Mouse (Mus musculus) limb, embryonic 15.5 days (tissue): ENCODE results near the gene Nsdhl. TPM values are rescaled to one million over a fixed set of nuclear protein-coding genes. Genes with fewer than 3 reads are reported as not detected.

Source experiments
- ATAC-seq: fragments of 200-750 bp; cut with Nextera tagmentation; 2 replicates; pipeline ENCODE4 v1.8.0; 2017; ENCODE audit warnings: low read depth, moderate TSS enrichment; ENCODE audit not compliant: insufficient number of reproducible peaks, low FRiP score, low TSS enrichment
- H3K27ac ChIP-seq: fragments of 300-500 bp; sonication (generic); 2 replicates; pipeline ENCODE4 v1.5.1; 2015; ENCODE audit warnings: moderate library complexity, mild to moderate bottlenecking, inconsistent platforms
- H3K27me3 ChIP-seq: fragments of 300-500 bp; sonication (generic); 2 replicates; pipeline ENCODE4 v1.6.1; 2015; ENCODE audit warnings: inconsistent platforms
- H3K36me3 ChIP-seq: fragments of 300-500 bp; sonication (generic); 2 replicates; pipeline ENCODE4 v1.6.1; 2015; ENCODE audit warnings: inconsistent platforms
- H3K4me1 ChIP-seq: fragments of 300-500 bp; sonication (generic); 2 replicates; pipeline ENCODE4 v1.6.1; 2015; ENCODE audit warnings: inconsistent platforms
- H3K4me2 ChIP-seq: fragments of 300-500 bp; sonication (generic); 2 replicates; pipeline ENCODE4 v1.6.1; 2015; ENCODE audit warnings: mild to moderate bottlenecking, inconsistent platforms
- H3K4me3 ChIP-seq: fragments of 300-500 bp; sonication (generic); 2 replicates; pipeline ENCODE4 v1.5.1; 2015; ENCODE audit warnings: mild to moderate bottlenecking, inconsistent platforms
- H3K9ac ChIP-seq: fragments of 300-500 bp; sonication (generic); 2 replicates; pipeline ENCODE4 v1.6.1; 2015; ENCODE audit warnings: inconsistent platforms
- H3K9me3 ChIP-seq: fragments of 300-500 bp; sonication (generic); 2 replicates; pipeline ENCODE4 v1.6.1; 2016; ENCODE audit warnings: inconsistent platforms
- WGBS: fragments of 180-500 bp; shearing (Covaris S2); methylation state at CpG from one replicate; pipeline ENCODE4 v1.1.7; 2015; 5-methylcytosine and 5-hydroxymethylcytosine counted together
- polyA plus RNA-seq: library from polyadenylated mRNA; unstranded; fragments of >200 nt; fragmentation: Nextera tagmentation; extraction: Ambion mirVana; gene quantifications from 2 replicates; pipeline ENCODE4 v1.2.1, GENCODE M21; 2015

Nsdhl gene
- polyA plus RNA-seq, 1 experiment from 2014 or later = 21.4 TPM

GRCm38 (mm10) chrX:72961511-72961910 lies 43.2 kb downstream of the Nsdhl start:
- Histone ChIP-seq H3K4me1 (no peaks in the 10 kb centered on the region), H3K27ac (no peak overlapping the region), H3K36me3 (peaks cover 2% of the 10 kb centered on the region; the same call in 1 of the 2 replicates), H3K9me3 (no peaks in the 10 kb centered on the region), H3K4me3 (no peak overlapping the region), H3K4me2 (no peak overlapping the region), H3K27me3 (no peaks in the 10 kb centered on the region), H3K9ac (no peak overlapping the region)
- no peak for ATAC-seq
- WGBS = 67% methylated on average over 3 of the region's 3 CpGs

DNA sequence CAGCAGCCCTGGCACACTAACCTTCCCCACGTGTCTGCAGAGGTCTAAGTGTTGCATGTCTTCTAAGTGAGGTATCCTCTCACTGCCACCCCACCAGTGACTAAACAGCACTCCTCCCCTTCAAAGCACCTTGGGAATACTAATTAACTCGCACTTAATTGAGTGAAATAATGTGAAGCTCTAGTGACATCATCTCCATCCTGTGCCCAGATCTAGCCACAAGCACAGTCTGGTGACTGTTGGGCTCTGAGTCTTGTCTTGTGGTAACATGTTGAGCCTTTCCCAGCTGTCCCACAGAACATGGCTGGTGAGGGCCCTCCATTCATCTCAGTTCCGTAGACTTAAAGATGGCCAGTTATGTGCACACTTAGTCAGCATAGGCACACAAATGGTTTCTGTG lies 44.4 kb downstream of the Nsdhl start:
- no peak for ATAC-seq
- Histone ChIP-seq H3K9me3 (no peaks in the 10 kb centered on the region), H3K4me3 (no peak overlapping the region), H3K27me3 (no peaks in the 10 kb centered on the region; the same call in 1 of the 2 replicates), H3K4me1 (no peaks in the 10 kb centered on the region), H3K9ac (no peak overlapping the region), H3K4me2 (no peak overlapping the region), H3K36me3 (no peaks in the 10 kb centered on the region; the same call in 1 of the 2 replicates), H3K27ac (no peak overlapping the region)
- 70% methylated on average over 3 of the region's 3 CpGs for WGBS

DNA sequence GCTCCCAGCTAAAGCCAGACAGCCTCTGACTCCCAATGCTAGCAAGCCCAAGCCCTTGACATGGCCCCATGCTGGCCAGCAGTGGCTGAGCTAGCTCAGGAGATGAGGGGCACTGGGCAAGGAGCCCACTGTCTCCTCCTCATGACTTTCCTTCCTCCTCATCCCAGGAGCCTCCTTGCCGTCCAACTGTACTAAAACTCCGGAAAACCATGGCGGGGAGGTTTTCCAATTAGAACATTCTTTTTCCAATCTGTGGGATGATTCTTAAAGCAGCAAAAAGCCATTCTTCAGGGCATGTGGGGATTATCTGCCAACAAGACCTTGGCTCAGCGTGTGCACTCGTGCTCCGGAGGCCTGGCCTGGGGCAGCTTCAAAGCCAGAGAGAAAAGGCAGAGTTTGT lies 64.5 kb downstream of the Nsdhl start:
- Histone ChIP-seq H3K36me3 (no peaks in the 10 kb centered on the region), H3K27ac (peak overlapping the region; percentile 43), H3K9me3 (no peaks in the 10 kb centered on the region), H3K4me2 (no peak overlapping the region), H3K4me1 (peaks cover 7% of the 10 kb centered on the region; the same call in 1 of the 2 replicates), H3K4me3 (no peak overlapping the region), H3K9ac (no peak overlapping the region), H3K27me3 (no peaks in the 10 kb centered on the region)
- 69% methylated on average over 6 of the region's 6 CpGs for WGBS
- no peak for ATAC-seq

DNA sequence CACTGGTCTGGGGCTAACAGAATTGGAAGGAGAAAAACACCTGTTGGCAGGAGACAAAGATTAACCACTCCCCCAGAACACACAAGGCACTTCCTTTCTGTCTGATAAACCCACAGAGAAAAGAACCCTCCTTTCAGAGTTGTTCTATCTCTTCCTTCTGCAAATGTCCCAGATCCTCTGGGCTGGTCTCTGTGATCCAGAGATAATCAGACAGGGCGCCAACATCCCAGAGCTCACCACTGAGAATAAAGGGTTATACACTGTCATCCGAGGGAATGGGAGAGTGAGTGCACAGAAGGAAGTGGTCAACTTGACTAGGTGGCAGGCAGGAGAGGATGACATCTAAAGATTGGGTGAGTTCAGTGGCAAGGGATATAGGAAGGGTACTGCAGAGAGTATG lies 67.2 kb downstream of the Nsdhl start:
- H3K27ac ChIP-seq = no peak overlapping the region
- no peaks in the 10 kb centered on the region for H3K9me3 ChIP-seq
- no peak overlapping the region for H3K9ac ChIP-seq
- peaks cover 7% of the 10 kb centered on the region; the same call in 1 of the 2 replicates for H3K4me1 ChIP-seq
- H3K27me3 ChIP-seq = no peaks in the 10 kb centered on the region; the same call in 1 of the 2 replicates
- H3K4me2 ChIP-seq = no peak overlapping the region
- H3K4me3 ChIP-seq = no peak overlapping the region
- 81% methylated on average over 2 of the region's 2 CpGs for WGBS
- ATAC-seq = no peak
- no peaks in the 10 kb centered on the region for H3K36me3 ChIP-seq

DNA sequence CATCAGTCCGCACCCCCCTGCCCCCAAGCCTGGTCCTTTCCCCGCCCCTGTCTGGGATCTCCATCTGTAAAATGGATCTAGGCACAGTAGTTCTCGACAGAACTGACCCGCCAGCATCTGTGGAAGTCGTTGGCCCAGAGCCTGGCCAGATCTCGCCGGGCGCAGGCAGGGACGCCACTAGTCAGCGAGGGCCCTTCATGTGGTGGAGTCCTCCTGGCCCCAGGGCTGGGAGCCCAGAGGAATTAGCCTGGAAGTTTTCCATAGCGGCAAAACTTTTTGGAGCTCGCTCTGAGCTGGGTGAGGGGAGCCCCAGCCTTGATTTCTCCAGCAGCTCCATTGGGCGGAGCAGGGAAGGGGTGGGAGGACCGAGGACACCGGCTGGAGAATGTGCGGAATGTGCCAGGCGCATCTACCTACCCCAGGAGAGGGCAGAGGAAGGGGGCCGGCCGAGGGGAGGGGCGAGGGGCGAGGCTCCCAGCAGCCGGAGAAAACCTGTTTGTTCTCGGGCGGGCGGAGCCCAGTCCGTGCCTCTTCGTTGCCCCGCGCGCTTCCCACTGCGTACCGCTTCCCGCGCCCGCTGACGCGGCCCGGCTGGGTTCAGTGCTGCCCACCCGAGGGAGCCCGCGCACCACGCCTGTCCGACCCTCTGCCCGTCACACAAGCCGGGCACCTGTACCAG lies 68.6 kb downstream of the Nsdhl start, which contains the start of gene Zfp185:
Zfp185 (plus strand) TSS at position 499 of the 679 bp plus-strand sequence.
- peak within 1 kb of the TSS; percentile 39; the same call in 1 of the 2 replicates for H3K9ac ChIP-seq
- H3K27ac ChIP-seq = peak within 1 kb of the TSS; percentile 74
- H3K9me3 ChIP-seq = no peaks in the 10 kb centered on the region
- H3K4me3 ChIP-seq = peak within 1 kb of the TSS; percentile 44
- peak; percentile 82 for ATAC-seq
- peaks cover 7% of the 10 kb centered on the region; the same call in 1 of the 2 replicates for H3K4me1 ChIP-seq
- no peaks in the 10 kb centered on the region; the same call in 1 of the 2 replicates for H3K27me3 ChIP-seq
- H3K36me3 ChIP-seq = no peaks in the 10 kb centered on the region
- H3K4me2 ChIP-seq = peak within 1 kb of the TSS; percentile 51
- 19% methylated on average over 43 of the region's 45 CpGs for WGBS

DNA sequence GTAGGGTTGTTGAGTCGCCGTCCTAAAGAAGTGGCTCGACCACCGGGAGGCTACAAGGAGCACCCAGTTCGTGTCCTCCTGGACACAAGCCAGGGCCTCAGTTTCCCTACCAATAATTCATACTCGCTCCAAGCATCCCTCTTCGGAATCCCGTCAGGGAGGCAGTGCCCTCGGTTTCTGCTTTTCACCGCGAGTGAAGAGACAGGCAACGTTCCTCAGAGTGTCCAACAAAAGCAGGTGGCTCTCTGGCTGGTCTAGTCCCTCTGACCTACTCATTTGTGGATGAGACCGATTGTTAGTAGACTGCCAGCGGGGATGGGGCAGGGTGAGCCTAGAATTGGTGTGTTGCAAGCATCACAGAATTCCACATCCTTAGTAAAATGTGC lies 69.2 kb downstream of the Nsdhl start:
- H3K36me3 ChIP-seq = no peaks in the 10 kb centered on the region
- no peaks in the 10 kb centered on the region; the same call in 1 of the 2 replicates for H3K27me3 ChIP-seq
- no peak overlapping the region for H3K27ac ChIP-seq
- H3K9me3 ChIP-seq = no peaks in the 10 kb centered on the region
- WGBS = 33% methylated on average over 14 of the region's 14 CpGs
- H3K4me2 ChIP-seq = peak overlapping the region; percentile 51
- no peak for ATAC-seq
- peak overlapping the region; percentile 39; the same call in 1 of the 2 replicates for H3K9ac ChIP-seq
- peaks cover 7% of the 10 kb centered on the region; the same call in 1 of the 2 replicates for H3K4me1 ChIP-seq
- peak overlapping the region; percentile 44 for H3K4me3 ChIP-seq

- Histone ChIP-seq H3K27me3 (no peaks in the 10 kb centered on the region; the same call in 1 of the 2 replicates), H3K27ac (no peak overlapping the region), H3K4me2 (peak overlapping the region; percentile 51)
Observed at GRCm38 (mm10) chrX:72988431-72988830, 70.1 kb downstream of the Nsdhl start.

GRCm38 (mm10) chrX:72990581-72990980 lies 72.2 kb downstream of the Nsdhl start:
- H3K4me3 ChIP-seq = no peak overlapping the region
- no peak for ATAC-seq
- H3K9ac ChIP-seq = no peak overlapping the region
- no peaks in the 10 kb centered on the region; the same call in 1 of the 2 replicates for H3K27me3 ChIP-seq
- WGBS = 58% methylated on average over 3 of the region's 3 CpGs
- H3K27ac ChIP-seq = no peak overlapping the region
- no peaks in the 10 kb centered on the region for H3K4me1 ChIP-seq
- no peaks in the 10 kb centered on the region for H3K9me3 ChIP-seq
- no peaks in the 10 kb centered on the region for H3K36me3 ChIP-seq
- no peak overlapping the region for H3K4me2 ChIP-seq

More at GRCm38 (mm10) chrX:72988431-72988830, 70.1 kb downstream of the Nsdhl start:
- 82% methylated on average over 3 of the region's 3 CpGs for WGBS
- Histone ChIP-seq H3K36me3 (no peaks in the 10 kb centered on the region), H3K4me3 (peak overlapping the region; percentile 44), H3K9me3 (no peaks in the 10 kb centered on the region), H3K4me1 (peaks cover 7% of the 10 kb centered on the region; the same call in 1 of the 2 replicates), H3K9ac (no peak overlapping the region)
- ATAC-seq = no peak

- peak overlapping the region; percentile 54 for H3K27ac ChIP-seq
- H3K4me3 ChIP-seq = no peak overlapping the region
Observed at GRCm38 (mm10) chrX:72992291-72992919, 74.0 kb downstream of the Nsdhl start.

DNA sequence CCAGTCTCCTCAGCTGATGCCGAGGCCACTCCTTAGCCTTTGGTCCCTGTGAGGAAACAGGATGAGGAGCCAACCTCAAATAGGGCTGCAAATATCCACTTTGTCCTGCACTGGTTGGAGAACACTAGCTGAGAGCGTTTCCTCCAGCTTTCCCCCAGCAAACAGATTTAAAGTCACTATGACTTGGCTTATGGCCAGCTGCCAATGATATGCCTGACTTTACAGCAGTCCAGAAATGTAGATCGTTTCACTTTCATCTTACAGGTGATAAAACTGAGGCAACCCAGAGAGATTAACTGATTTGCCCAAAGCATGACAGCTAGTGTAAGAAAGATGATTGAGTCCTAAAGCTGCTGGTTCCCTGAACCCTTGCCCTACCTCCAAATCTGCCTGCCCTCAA lies 77.2 kb downstream of the Nsdhl start:
- Histone ChIP-seq H3K4me3 (no peak overlapping the region), H3K27ac (no peak overlapping the region), H3K4me1 (no peaks in the 10 kb centered on the region), H3K27me3 (0 out of 2 replicates have a peak, but pooled peaks cover 4% of the 10 kb centered on the region), H3K4me2 (no peak overlapping the region), H3K9ac (no peak overlapping the region), H3K9me3 (no peaks in the 10 kb centered on the region), H3K36me3 (no peaks in the 10 kb centered on the region)
- WGBS = 46% methylated on average over 3 of the region's 3 CpGs
- ATAC-seq = no peak

More at GRCm38 (mm10) chrX:72992291-72992919, 74.0 kb downstream of the Nsdhl start:
- ATAC-seq = no peak
- no peak overlapping the region for H3K4me2 ChIP-seq
- H3K27me3 ChIP-seq = no peaks in the 10 kb centered on the region; the same call in 1 of the 2 replicates
- H3K36me3 ChIP-seq = no peaks in the 10 kb centered on the region
- H3K9ac ChIP-seq = no peak overlapping the region
- H3K9me3 ChIP-seq = no peaks in the 10 kb centered on the region
- no peaks in the 10 kb centered on the region for H3K4me1 ChIP-seq
- 55% methylated on average over 5 of the region's 5 CpGs for WGBS

DNA sequence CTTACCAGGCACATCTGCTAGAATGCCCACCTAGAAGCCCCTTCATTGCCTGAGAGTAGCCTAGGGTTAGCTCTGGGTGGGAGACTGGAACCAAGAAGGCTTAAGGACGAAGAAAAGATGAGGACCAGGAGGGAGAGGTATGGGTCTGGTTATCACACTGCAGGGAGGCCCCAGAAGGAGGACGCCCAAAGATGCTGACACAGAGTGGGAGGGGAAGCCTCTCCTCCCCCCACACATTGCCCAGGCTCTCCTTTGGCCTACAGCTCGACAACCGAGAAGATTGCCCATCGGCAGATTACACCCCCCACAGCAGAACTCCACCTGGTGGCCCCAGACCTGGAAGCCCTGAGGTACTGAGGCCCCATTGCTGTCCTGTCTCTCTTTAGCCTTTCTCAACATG lies 84.8 kb downstream of the Nsdhl start:
- no peak for ATAC-seq
- 75% methylated on average over 5 of the region's 5 CpGs for WGBS
- Histone ChIP-seq H3K36me3 (no peaks in the 10 kb centered on the region), H3K4me2 (no peak overlapping the region), H3K9me3 (no peaks in the 10 kb centered on the region), H3K4me3 (no peak overlapping the region), H3K27ac (no peak overlapping the region), H3K9ac (no peak overlapping the region), H3K4me1 (no peaks in the 10 kb centered on the region), H3K27me3 (0 out of 2 replicates have a peak, but pooled peaks cover 4% of the 10 kb centered on the region)

DNA sequence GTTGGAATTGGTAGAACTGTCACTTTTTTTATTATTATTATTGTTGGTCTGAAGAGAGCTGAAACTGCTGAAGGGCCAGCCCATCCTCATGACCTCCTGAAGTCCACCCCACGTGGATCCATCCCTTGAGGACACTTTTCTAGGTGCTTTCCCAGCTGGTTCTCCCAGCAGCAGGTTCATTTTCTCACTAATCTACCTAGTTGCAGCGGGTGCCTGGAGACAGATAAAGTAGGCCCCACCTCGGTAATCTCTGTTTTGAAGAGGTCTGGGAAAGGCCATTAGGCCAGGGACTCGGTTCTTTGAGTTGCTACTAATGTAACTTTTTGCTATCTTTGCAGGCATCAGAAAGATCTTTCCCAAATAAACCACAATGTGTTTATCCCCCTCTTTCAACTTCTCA lies 87.3 kb downstream of the Nsdhl start:
- no peak overlapping the region for H3K4me2 ChIP-seq
- H3K27me3 ChIP-seq = no peaks in the 10 kb centered on the region
- no peaks in the 10 kb centered on the region for H3K9me3 ChIP-seq
- no peak for ATAC-seq
- H3K4me1 ChIP-seq = no peaks in the 10 kb centered on the region
- no peak overlapping the region for H3K9ac ChIP-seq
- no peak overlapping the region for H3K27ac ChIP-seq
- WGBS = 66% methylated on average over 4 of the region's 4 CpGs
- H3K4me3 ChIP-seq = no peak overlapping the region
- no peaks in the 10 kb centered on the region for H3K36me3 ChIP-seq
